Mouse (Mus musculus): ENCODE measurements around the gene Myo1a.

The Myo1a gene

DNA sequence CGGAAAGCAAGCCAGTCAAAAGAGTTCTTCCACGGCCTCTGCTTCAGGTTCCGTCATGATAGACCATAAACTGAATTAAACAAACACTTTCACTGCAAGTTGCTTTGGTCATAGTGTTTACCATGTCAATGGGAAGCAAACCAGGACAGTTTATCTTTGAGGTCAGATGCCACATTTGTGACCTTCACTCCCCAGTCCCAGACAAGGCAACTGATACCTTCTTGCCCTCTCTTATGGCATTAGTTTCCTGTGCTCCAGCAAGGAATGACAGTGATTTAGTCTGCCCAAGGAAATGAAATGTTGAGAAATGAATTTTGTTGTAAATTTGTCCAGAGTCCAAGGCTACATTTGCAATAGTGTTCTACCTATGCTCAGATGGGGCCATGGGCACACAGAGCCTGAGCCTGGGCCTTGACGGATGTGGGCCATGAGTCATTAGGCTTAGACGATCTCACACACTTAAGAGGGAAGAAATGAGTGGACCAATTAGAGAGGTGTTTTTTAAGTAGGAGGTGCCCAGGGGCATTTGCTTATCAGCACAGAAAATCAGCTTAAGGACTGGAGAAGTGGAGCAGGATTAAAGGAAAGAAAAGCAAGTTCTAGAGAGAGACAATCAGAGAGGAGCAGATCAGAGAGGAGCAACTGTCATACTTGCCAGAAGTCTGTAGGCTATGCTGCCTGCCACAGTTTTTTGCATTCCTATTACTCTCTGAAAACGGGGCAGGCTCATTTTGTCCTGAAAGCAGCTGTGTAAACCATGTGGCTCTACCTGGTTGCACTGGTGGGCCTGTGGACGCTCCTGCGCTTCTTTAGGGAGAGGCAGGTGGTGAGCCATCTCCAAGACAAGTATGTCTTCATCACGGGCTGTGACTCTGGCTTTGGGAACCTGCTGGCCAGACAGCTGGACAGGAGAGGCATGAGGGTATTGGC, 54.5 kb downstream of the Myo1a start, which contains the start of the genes Rdh1 and Rdh16f1:
Gene Rdh1, plus strand, starts transcription at position 541 of the 930 bp plus-strand sequence.
Gene Rdh16f1, plus strand, starts transcription at position 607 of the 930 bp plus-strand sequence.
- DNase-seq (ENCODE audit: low spot score in 2 of 2) = peak in 1 of 2 experiments; percentile 50

DNA sequence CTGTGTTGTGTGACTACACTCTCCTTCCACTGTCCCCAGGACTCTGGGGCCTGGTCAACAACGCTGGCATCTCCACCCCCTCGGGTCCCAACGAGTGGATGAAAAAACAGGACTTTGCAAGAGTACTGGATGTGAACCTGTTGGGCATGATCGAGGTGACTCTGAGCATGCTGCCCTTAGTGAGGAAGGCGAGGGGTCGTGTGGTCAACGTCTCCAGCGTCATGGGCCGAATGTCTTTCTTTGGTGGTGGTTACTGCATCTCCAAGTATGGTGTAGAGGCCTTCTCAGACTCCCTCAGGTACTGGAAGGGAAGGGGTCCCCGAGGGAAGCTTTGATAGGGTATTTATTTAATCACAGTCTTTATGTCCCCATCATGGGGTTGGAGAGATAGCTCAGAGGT, 58.0 kb downstream of the Myo1a start:
- peak in 1 of 2 experiments; percentile 45 for DNase-seq (ENCODE audit: low spot score in 2 of 2)

DNA sequence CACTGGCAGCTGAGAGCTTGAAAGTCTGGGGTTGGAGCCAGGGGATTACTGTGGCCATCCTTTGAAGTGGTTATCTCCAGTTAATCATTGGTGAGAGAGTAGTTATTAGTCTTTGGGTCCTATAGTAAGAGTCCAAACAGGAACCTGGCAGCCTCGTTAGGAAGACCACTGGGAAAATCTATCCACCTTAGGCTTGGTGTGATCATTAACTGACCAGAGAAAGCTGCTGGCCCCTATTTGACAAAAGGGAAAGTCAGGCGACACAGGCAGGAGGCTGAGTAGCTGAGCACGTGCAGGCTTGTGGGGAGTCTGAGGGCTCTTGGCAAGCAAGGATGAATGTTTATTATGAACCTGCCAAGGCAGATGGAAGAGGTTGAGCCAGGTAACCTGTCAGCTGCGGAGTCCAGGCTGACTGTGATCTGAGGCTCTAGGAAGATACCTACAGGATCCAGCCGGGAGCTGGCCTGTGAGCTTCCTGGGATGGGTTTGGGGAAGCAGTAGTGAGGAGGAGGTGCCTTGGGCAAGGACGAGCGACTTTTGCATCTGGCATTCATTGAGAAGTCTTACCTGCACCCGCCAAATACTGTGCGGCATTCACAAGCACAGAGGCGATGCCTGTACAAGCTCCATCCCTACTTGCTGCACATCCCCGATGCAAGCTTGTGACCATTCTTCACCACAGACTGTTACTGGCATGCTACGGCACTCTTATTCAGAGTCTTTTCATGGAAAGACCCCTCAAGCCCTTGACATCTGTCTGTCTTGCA, 59.1 kb downstream of the Myo1a start:
- peak in 1 of 2 experiments; percentile 47 for DNase-seq (ENCODE audit: low spot score in 2 of 2)

DNA sequence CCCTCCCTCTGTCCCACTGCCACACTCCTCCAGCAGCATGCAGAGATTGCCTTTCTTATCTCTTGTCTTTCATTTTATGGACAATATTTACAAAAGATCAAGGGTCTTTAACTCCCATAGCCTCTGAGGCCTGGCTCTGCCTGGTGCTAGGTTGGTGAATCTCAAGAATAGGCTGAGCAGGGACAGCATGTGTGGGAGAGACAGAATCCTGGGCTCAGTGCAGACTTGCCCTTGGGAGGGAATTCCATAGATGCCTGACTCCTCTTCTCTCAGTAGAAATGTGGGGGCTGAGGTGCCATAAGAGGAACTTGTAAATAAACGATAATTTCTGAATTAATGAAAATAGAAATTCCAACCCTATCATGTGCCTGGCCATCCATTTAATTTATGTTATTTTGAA, 61.6 kb downstream of the Myo1a start:
- DNase-seq (ENCODE audit: low spot score in 2 of 2) = peak in 1 of 2 experiments; percentile 25
